Mouse (Mus musculus) embryo, embryonic 9.5 days (tissue): ENCODE data around the gene Traf1.

Experiments
- DNase-seq: peaks from one replicate; pipeline ENCODE4 v3.0.0-alpha.2; 2017; ENCODE audit errors: extremely low spot score

The Traf1 gene

DNA sequence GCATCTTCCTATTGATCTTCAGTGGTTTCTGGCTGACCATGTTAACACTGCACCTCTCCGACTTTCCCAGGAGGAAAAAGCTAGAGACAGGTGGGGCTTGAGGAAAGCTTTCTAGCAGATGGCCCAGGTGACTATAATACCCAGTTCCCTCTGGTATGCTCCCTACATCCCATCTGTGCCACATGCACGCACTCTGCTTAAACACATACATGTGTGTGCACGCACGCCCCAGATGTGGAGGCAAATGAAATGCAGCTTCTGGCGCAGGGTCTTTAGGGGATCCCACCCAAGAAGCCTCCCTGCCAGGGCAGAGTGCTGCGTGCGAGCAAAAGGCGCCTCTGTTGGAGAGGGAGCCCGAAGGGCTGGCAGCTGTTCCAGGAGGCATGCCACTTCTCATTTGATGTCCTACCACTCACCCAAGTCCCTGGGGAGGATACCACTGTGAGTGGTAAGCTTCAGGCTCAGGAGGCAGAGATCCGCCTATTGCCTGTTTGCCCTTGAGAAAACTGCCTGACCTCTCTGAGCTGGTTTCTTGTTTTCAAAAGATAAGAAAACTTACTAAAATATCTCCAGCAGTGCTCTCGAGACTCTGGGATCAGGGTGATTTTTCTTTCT is 20.4 kb downstream of the Traf1 start:
- DNase-seq, result no peak

DNA sequence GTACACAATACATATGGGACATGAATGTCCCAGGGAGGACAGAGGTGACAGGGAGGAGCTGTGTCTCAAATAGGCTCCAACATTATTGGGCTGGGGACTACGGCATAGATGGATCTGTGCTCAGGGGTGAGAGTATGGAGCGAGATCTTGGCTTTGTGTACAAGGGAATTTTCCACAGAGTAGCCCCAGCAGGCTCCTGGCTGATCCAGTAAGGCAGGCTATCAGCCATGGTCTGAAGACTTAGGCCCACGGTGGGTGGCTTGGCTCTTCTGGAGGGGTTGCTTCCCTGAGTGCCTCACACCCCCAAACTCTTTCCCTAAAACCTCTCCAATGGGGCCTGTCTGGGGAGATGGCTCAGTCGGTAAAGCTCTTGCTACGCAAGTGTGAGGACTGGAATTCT is 21.3 kb downstream of the Traf1 start:
- no peak for DNase-seq

DNA sequence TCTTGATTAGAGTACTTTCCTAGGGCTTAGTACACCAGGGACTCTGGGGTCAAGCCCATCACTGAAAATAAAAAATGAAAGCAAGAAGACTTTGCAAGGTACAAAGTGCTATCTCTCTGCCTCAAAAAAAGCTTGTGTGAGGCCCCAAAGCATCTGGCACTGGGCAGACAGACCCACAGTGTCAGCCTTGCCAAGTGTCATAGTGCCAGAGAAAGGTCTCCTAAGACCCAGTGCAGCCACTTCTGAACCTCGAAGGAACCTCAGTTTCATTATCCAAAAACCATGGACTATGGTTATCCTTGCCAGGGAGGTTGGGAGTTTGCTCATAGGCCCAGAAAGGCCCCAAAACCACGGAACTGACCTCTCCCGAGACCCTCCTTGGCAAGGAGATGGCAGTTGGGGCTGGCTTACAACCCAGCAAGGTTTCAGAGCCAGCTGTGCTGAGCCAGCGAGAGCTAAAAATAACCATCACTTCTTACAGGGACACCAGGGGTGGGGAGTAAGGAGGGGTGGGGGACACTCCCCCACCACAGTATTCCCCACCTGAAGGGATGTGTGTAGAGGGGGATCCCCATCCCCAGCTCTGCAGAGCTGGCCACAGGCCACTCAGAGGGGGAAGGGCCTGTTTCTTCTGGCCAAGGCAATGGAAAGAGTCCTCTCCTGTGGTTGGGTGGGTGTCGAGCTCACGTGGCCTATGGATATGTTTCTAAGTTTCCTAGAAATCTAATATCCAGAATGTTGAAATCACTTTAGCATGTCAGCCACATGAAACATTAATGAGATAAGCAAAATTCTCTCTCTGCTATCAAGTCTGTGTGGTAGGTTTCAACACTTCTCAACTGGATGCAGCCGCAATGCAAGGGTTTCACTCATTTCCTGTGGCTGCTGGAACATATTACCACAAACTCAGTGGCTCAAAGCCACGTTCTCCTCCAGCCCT is 23.0 kb downstream of the Traf1 start:
- DNase-seq, result no peak

DNA sequence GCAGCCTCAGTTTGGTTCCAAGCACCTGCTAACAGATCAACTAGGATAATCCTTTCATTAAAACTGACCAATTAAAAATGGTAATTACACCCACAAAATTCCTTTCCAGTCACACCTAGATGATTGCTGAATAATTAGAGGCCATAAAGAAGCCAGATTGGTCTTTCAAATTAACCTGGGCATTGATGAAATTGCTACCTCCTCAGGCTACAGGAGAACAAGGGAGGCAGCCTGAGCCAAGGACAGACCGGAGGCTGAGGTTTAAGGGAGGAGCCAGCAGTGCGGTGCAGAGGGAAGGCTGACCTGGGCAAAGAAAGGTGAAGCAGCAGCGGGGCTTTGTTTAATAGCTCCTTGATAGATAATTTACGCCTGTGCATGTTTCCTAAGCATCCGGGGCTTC is 24.1 kb downstream of the Traf1 start:
- DNase-seq, result no peak

DNA sequence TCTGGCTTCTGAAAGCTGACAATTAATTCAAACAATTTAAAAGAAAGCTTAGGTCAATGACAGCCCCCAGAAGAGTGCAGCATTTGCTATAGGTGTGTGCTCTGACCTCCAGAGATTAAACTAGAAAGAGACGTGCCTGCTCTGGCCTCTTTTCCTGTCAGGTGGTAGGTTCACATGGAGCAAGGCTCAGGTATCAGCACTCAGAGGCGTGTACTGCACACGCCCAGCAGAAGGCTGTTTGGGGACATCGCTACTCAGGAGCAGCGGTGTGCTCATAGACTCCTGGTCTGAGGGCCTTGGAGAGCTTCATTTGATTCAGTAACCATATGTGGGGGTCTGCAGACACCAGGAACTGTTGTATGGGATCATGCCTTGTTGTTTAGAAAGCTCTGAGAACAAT is 34.3 kb downstream of the Traf1 start:
- no peak for DNase-seq

DNA sequence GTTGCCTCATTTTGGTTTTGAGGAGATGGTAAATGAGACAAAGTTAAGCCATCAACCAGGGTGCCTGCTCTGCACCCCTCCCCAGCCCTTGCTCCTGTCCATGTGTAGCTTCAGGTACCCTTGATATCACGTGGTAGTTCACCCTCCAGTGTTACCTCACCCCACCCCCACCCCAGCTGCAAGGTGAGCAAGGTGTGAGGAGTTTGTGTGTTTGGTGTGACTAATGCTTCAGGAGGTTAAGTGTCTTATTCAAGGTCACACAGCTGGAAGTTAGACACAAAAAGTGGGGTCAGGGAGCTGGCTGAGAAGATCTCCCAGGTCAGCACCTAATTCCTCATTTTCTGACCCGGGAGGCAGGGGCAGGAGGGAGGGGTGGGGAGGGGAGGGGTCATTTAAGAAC is 38.8 kb downstream of the Traf1 start:
- DNase-seq, result no peak

DNA sequence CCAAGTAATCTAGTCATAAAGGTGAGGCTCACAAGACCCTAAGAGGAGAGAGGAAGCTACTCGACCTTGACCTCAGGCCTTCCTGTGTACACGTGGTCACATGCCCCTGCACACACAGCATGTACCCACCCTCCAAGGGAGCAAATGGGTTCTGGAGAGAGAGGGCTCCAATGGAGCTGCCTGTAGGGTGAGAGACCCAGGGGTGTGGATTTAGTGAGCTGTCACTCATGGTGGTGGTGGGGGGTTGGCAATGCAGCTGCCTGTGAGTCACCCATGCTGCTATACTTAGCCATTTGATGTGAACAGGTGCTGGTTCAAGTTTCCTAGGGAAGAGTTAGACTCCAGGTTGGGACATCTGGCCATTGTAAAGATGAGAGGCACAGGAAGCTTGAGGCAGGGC is 41.4 kb downstream of the Traf1 start:
- no peak for DNase-seq

DNA sequence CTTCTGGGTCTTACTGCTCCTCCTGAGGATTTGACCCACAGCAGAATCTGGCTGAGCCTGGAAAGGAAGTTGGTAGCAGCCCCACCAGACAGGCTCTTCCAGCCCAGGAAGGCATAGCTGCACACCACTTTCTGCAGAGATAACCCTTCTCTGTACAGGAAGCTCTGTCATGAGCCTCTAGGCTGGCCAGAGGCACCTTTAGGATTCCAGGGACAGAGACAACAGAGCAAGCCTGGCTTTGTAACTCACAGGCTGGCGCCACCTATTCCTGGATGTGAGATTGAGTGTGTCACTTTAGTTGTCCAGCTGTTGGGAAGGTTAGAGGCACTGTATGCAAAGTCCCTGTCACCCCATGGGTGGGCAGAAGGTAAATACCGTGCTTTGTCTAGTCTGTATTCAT is 46.5 kb downstream of the Traf1 start:
- no peak for DNase-seq

DNA sequence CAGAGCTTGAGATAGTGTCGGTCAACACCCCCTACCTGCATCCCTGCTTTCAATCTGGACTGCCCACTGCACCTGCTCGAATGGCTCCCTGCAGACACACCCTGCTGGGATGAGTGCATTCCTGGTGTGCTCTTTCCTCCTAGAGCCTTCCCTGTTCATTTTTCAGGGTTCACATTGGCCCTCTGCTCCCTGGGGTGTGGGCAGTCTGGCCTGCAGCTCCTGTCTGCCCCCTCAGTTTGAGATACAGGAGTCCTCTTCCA is 46.8 kb downstream of the Traf1 start:
- DNase-seq, result no peak

DNA sequence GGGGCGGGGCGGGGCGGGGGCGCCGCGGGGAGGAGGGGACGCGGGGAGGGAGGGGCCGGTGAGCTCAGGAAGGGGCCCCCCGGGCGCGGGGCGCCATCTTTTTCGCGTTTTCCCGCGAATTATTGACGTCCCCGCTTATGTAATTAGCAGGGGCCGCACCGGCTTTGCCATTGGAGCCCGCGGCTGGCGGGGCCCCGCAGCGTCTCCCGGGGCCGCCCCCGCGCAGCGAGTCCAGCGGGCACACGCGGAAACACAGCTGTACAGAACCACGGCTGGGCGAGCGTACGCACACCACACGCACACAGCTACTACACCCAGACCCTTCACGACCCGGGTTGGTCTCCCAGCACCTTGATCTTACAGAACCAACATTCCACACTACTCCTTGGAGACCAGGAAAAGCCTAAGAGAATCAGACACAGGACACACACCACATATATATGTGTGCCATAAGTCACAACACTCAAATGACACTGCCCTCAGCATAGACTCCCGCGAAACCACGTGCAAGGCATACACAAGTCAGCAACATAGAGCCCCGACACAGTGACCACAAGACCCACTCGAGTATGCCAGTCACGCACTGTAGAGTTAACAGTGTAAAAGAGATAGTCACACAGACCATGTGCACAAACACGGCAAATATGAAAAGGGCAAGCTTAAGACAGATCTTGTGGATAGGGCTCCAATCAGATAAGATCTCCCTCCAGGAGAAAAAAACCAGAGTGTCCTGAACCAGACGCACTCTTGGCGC is 47.3 kb downstream of the Traf1 start:
- no peak for DNase-seq

DNA sequence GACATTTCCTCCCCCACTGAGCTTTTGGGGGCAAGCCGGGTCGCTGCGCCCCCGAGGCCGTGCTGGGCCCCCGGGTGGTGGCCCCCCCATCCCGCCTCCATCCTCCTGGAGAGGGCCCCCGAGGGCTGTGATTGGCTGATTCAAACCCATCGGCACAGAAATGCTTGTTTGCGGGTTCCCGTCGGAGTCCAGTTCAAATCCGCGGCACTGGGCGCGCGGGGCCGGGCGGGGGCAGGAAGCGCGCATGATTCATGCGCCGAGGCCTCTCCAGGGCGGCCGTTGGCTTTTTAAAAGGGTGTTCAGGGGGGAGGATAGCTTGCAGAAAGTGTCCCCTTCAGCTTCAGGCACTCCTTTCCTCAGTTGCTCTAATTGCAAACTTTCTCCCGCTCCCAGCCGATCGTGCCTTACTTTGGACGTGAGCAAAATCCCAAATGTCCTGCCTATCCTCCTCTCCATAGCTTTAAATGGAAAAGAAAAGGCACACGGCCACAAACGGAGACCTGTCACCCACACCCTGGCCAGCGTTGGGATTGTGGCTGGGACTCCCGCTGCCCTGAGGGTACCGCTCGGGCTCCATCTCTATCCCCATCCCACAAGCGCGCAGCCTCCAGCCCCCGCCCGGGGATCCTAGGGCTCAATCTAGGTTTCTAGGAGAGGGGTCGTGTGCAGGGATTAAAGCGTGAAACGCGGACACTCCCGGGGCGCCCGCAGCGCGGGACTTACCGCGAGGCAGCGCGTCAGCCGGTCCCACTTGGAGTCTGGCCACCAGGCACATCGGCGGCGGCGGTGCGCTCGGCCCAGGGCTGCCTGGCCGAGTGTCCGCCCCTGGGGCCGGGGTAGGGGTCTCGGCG is 48.1 kb downstream of the Traf1 start, which contains the start of gene Phf19:
TSS of gene Phf19 (minus strand) at position 809 of the 851 bp plus-strand sequence.
- peak; percentile 46 for DNase-seq

DNA sequence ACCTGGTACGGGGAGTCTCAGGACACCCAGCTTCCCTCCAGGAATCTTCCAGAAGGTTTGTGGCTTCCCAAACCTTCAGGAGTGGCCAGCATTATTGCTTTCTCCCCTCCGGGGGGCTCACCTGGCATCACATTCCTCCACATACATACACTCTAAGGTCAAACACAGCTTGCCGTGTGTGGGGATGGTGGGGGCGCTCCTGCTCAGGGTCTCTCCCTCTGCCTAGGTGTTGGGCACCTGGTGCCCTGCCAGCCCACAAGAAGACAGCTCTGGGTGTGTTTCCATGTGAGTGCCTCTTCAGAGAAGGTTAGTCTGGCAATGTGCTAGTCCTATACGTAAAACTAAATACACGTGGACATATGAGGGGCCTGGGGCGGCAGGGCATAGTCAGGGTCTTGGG is 49.0 kb downstream of the Traf1 start:
- DNase-seq, result no peak

DNA sequence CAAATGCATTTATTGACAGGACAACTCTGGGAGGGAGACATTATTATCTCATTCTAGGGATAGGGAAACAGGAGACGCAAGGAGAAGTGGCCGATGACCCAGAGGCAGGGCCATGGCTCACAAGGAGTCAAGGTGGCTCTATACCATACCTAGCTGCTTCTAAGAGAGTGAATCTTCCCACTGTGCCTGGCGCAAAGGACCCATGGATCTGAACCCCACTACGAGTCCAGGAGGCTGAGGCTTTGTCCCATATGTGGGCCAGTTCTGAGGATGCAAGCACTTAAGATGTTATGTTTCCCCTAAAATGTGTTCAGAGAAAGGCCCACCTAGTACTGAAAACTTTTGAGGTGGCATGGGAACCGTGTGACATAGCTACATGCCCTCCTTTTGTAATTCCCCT is 49.7 kb downstream of the Traf1 start:
- DNase-seq, result no peak

DNA sequence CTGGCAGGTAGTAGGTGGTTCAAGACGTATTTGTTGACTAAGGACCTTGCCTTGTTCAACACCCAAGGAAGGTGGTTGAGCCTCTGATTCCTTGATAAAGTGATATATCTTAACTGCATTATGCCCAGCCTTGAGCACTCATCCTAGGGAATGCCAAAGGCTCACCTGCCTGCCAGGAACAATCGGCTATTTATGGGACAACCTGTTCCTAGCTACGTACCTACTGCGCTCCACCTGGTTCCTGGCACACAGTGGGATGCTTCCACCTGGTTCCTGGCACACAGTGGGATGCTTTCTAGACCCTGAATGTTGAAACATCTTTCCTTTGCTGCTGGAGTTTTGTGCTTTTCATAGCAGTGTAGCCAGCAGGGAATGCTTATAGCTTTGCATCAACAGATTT is 51.9 kb downstream of the Traf1 start:
- no peak for DNase-seq

DNA sequence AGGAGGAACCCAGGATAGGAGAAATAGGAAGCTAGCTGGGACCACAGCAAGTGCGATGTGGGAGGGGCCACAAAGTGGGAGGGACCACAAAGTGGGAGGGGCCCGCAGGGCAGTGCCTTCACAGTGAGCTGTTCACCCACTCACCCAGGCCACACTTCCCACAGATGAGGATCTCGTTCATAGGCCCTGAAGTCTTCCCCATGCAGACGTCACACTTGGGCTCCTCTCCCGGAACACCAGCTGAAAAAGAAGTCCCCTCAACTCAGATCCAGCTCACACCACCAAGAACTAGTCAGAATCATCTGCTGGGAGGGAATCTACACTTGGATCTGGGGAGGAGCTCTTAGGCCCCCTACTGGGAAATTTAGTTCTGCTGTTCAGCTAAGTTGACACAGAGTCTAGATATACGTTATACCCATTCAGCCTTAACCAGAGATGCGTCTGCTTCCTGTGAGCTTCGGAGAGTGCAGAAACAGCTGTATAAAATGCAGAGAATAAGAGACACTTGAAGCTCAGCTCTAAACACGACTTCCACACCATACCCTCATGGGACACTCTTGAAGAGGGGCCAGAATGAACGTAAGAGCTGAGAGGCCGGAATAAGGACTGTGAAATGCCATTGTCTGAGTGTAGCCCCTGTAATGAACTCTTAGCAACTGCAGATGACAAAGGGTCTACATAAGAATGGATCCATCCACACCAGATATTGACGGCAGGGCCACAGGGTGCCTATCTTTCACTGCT is 54.5 kb downstream of the Traf1 start:
- DNase-seq, result no peak

DNA sequence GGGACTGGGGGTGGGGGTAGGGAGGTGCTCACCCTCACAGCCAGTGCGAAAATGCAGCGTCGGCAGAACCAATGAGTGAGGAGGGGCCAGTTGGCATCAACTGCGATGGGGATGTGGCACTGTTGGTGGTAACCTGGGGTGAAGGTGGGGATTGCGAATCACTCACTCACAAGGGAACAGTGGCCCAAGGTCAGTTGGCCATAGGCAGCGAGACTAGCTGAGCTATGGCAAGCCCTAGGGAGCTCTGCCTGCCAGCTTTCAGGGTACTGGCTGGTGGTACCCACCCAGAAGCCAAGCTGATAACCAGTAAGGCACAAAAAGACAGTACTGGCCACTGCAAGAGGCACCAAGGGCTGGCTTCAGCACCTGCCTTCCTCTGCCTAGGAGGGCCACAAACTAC is 55.1 kb downstream of the Traf1 start:
- no peak for DNase-seq

DNA sequence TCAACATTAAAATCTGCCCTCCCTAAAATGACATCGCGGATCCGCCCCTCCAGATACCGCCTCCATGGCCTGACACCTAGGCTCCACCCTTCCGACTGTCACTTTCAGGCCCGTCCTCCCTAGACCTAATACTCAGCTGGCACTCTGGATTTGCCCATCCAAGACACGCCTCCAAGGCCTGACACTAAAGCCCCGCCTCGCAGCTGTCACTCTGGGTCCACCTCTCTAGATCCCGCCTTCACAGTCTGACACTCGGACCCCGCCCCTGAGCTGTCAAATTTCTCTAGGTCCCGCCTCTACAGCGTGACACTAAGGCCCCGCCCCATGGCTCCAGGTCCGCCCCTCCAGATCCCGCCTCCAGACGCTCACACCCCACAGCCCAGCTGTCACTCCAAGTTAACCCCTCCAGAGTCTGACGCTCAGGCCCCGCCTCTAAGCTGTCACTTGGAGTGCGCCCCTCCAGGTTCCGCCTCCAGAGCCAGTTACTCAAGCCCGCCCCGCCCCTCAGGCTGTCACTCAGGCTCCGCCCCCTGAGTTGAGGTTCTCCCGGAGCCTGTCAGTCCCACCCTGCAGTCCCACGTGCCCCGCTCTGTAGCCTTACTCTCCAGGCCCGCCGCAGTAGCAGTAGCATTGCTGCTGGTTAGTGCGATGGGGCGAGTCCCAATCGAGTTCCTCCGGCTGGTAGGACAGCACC is 56.6 kb downstream of the Traf1 start:
- peak; percentile 98 for DNase-seq

DNA sequence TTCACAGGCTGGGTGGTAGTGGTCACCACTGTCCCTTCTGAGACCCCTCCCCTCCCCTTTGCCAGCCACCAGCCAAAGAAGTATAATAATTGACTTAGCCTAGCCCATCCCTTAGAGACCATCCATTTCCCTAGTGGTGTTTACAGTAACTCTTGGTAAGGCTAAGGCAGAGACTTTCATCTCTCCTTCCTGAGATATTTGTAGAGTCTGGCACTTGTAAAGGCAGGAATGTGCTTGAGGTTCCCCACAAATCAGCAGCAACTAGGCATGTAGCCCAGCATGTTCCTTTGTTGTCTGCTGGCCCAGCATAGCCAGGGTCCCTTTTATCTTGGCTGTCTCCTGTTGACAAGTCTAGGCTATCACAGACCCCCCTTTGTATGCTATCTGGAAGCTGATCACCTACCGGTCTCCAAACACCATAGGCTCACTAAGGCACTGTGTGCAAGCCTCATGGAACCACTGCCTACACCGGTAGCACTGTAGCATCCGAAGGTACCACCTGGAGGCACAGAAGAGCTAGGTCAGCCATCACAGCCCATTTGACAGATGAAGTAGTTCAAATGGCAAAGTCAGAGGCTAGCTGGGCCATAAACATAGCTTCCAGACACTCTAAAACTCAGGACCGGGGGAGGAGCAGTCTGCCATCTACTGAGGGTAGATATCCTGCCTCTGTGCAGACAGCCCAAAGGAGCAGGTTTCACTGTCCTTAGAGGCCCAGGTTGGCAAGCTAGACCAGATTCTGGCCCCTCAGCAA is 57.7 kb downstream of the Traf1 start:
- DNase-seq, result no peak

DNA sequence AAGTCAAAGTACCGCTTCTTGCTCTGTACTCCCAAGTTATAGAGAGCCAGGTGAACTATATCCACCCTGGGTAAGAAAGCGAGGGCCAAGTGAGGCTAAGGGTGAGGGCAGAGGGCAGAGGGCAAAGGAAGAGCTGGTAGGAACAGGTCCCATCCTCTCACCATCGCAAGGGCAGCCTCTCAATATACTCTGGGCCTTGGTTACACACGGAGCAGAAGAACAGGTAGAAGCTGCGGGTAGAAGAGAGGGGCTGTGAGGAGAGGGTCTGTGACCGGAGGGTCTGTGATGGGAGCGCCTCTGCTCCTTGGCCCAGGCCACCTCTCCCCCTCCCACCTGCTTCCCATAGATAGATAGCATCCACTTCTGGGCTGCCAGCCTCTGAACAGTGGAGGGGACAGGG is 58.4 kb downstream of the Traf1 start:
- DNase-seq, result no peak

DNA sequence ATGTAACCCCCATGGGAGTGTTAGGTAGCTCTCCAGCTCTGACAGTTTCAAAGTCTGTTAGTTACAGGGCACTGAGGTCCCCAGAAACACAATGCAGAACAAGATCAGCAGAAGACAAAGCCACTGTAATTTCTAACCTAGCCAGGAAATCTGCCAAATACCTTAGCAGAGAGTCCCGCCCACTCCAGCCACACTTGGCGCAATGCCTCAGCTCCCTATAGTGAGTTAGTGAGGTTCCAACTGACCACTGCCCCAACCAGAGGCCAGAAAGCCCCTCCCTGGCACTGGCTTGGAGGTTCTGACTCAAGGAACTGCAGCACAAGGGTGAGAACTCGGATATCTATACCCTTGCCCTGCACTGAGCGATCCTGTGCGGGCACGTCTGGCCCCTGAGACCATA is 58.8 kb downstream of the Traf1 start:
- DNase-seq, result no peak
